Mouse (Mus musculus) bone marrow macrophage, adult 2 months (primary cell): Measurements from ENCODE around the gene Myo18b. TPM values are rescaled to one million over a fixed set of nuclear protein-coding genes. Genes with fewer than 3 reads are reported as not detected.
A peak's percentile ranks its signal among the peaks of the same experiment; 100 is the strongest.

Experiments used
- H3K27ac ChIP-seq: 2 replicates; pipeline ENCODE4 v1.5.1; 2012; ENCODE audit warnings: low read depth, low read length; ENCODE audit not compliant: insufficient read depth
- H3K4me1 ChIP-seq: 2 replicates; pipeline ENCODE4 v1.6.1; 2012; ENCODE audit warnings: low read length; ENCODE audit not compliant: control insufficient read depth, insufficient read depth
- H3K4me3 ChIP-seq: 2 replicates; pipeline ENCODE4 v1.5.1; 2012; ENCODE audit warnings: mild to moderate bottlenecking, low read length, moderate library complexity; ENCODE audit not compliant: insufficient read depth
- CTCF ChIP-seq: IDR thresholded peaks from 2 replicates; pipeline ENCODE4 v1.5.1; 2012; ENCODE audit warnings: low read depth, mild to moderate bottlenecking, low read length, moderate library complexity
- POLR2A ChIP-seq: IDR thresholded peaks from 2 replicates; pipeline ENCODE4 v1.6.1; 2012; ENCODE audit warnings: mild to moderate bottlenecking, low read depth, low read length, borderline replicate concordance
- polyA plus RNA-seq: library from polyadenylated mRNA; stranded (reverse); fragments of >200 nt; gene quantifications from 2 replicates; pipeline ENCODE4 v1.2.4, GENCODE M21; 2012; ENCODE audit not compliant: missing spikeins, insufficient read depth, insufficient read length

The Myo18b gene
- polyA plus RNA-seq, 1 experiment, result not detected

DNA sequence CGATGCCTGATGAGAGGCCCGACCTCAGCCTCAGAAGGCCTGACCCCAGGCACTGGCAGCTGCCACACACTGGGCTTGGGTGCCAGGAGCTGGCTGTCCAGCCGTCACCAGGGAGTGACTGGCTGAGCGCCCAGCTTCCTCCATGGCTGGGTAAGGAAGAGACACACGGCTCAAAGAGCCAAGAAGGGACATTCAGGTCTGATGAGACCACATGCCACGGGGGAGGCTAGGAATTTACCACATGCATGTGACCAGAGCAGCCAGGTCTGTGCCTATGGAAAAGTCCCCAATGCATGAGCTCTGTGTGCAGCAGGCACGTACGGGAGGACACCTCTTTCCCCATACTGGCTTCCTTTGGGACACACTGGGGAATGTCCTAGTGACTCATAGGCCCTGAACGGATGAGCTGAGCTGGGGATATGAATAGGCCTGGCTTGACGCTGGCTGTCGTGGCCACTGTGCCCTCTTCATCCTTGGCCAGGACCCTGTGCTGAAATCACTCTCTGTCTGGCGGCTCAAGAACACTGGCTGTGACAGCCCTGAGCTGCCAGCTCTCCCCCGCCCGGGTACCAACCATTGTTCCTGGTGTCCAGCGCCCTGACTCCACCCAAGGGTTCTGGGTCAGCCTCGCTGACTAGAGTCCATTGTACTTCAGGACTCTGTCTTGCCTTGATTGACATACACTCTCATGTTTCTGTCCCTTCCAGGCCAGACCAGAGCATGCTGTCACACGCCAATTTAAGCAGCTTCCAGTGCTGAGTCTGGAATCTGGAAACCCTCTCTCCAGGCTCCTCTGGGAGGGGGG, 9.3 kb downstream of the Myo18b start:
- TF ChIP-seq CTCF (no peak), POLR2A (no peak)
- no peaks in the 10 kb centered on the region for H3K4me1 ChIP-seq
- H3K4me3 ChIP-seq, result no peak overlapping the region
- H3K27ac ChIP-seq, result no peak overlapping the region

DNA sequence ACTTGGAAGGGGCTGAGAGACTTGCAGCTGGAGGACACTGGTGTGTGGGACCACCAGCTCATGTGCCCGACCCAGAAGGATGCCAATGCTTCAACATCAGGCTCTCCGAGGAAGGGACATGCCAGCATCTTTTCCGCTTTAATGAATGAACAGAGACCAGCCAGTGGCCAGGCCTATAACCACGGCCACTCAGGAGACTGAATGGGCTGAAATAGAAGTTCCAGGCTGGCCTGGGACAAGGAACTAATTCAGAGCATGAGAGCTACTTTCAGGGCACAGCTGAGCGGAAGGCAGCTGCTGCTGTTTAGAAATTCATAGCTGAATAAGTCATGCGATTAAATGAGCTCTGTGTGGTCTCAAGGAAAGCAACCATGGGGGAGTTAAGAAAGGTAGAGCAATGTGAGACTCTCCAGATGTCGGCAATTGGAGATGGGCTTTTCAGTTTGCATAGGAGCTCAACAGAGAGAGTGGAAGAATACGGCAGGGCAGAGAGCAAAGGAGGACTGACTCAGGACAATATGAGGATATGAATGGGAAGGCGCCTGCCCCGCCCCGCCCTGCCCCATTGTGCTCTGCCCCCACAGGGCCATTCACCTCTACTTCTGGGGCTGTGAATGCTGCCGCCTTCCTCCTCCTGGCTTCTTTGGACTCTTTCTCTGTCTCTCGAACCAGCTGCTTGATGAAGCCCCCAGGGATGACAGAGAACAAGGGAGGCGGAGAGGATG, 18.6 kb downstream of the Myo18b start:
- Histone ChIP-seq H3K4me3 (no peak overlapping the region), H3K4me1 (no peaks in the 10 kb centered on the region), H3K27ac (no peak overlapping the region)
- TF ChIP-seq POLR2A (no peak), CTCF (no peak)

DNA sequence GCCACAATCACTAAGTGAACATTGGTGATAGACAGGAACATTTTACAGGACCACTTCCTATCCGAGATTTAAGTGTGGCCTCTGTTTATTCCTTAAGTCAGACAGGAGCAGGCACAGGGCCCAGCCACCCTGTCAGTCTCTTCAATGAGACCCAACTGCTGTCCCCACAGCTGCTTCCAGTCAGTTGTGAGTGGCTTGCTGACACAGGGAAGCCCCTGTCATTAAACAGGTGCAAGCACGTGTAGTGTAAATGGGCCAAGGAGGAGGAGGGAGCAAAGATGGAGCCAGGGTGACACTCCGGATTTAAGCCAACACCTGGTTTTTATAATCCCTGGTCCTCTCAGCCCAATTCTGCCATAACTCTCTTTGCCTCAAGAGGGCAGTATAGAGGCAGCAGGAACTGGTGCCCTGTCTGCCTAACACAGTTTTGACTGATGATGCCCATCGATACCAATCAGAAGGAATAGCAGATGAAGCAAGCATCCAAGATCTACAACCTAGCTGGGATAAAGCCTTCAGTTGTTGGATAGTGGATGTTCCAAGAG, 19.2 kb downstream of the Myo18b start:
- no peak; the same call in 1 of the 2 replicates for TF ChIP-seq CTCF
- TF ChIP-seq POLR2A, result no peak
- Histone ChIP-seq H3K4me3 (no peak overlapping the region), H3K27ac (no peak overlapping the region), H3K4me1 (no peaks in the 10 kb centered on the region)

GRCm38 (mm10) chr5:112872999-112873398, 23.2 kb downstream of the Myo18b start:
- H3K4me3 ChIP-seq, result no peak overlapping the region
- TF ChIP-seq POLR2A (no peak), CTCF (no peak)
- H3K27ac ChIP-seq, result no peak overlapping the region
- H3K4me1 ChIP-seq, result no peaks in the 10 kb centered on the region

DNA sequence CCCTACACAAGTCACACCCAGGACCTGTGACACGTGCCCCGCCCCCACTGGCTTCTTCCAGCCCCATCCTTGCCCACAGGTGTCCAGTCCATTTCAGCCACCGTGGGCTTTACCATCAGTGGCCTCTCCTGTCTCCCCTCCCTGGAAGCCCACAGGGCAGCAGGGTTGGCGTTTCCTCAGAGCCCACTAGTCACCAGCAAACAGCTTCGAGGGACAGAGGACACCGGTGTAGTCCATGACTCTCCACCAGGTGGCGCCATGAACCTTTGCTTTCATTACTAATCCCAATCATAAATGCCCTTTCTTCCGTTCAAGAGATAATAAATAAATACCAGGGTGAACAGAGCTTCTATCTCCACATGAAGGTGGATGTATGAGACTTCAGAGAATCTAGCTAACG, 25.4 kb downstream of the Myo18b start:
- TF ChIP-seq POLR2A (no peak), CTCF (peak; percentile 61)
- no peaks in the 10 kb centered on the region for H3K4me1 ChIP-seq
- H3K27ac ChIP-seq, result no peak overlapping the region
- H3K4me3 ChIP-seq, result no peak overlapping the region

- no peak overlapping the region for H3K4me3 ChIP-seq
- no peak for TF ChIP-seq CTCF
- TF ChIP-seq POLR2A, result no peak
- H3K27ac ChIP-seq, result no peak overlapping the region
- H3K4me1 ChIP-seq, result no peaks in the 10 kb centered on the region
These were observed 27.5 kb downstream of the Myo18b start for GRCm38 (mm10) chr5:112868620-112869019.

GRCm38 (mm10) chr5:112864719-112865367, 31.3 kb downstream of the Myo18b start:
- H3K4me1 ChIP-seq, result no peaks in the 10 kb centered on the region
- TF ChIP-seq POLR2A, result no peak
- peak; percentile 52; the same call in 1 of the 2 replicates for TF ChIP-seq CTCF
- H3K27ac ChIP-seq, result no peak overlapping the region
- no peak overlapping the region for H3K4me3 ChIP-seq

GRCm38 (mm10) chr5:112859379-112860035, 36.7 kb downstream of the Myo18b start:
- Histone ChIP-seq H3K4me1 (no peaks in the 10 kb centered on the region), H3K4me3 (no peak overlapping the region), H3K27ac (no peak overlapping the region)
- no peak for TF ChIP-seq CTCF
- no peak for TF ChIP-seq POLR2A

GRCm38 (mm10) chr5:112853179-112853578, 43.0 kb downstream of the Myo18b start:
- TF ChIP-seq POLR2A, result no peak
- no peak for TF ChIP-seq CTCF
- no peak overlapping the region for H3K4me3 ChIP-seq
- no peak overlapping the region for H3K27ac ChIP-seq
- H3K4me1 ChIP-seq, result no peaks in the 10 kb centered on the region
